Mouse (Mus musculus): ENCODE measurements around the gene Rapgef4.

Gene Rapgef4

GRCm38 (mm10) chr2:72287142-72287541 is 306.1 kb downstream of the Rapgef4 start:
- no peak for DNase-seq

- DNase-seq, result no peak
Observed at GRCm38 (mm10) chr2:72288932-72289534, 308.0 kb downstream of the Rapgef4 start.

DNA sequence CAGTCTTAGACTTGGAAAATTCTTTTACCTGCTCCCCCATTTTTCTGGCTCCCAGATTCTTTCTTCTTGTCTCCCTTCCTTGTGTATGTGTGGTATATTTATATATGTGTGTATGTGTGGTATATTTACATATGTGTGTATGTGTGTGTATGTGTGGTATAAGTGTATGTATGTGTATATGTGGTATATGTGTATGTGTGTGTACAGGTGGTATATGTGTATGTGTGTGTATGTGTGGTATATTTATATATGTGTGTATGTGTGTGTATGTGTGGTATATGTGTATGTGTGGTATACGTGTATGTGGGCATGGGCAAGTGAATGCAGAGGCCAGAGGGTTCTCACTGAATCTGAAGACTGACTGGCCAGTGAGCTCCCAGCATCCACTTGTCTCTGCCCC is 310.1 kb downstream of the Rapgef4 start:
- DNase-seq, result no peak

GRCm38 (mm10) chr2:72292573-72292972 is 311.5 kb downstream of the Rapgef4 start:
- no peak for DNase-seq

- no peak for DNase-seq
Observed at GRCm38 (mm10) chr2:72294994-72295393, 314.0 kb downstream of the Rapgef4 start.

DNA sequence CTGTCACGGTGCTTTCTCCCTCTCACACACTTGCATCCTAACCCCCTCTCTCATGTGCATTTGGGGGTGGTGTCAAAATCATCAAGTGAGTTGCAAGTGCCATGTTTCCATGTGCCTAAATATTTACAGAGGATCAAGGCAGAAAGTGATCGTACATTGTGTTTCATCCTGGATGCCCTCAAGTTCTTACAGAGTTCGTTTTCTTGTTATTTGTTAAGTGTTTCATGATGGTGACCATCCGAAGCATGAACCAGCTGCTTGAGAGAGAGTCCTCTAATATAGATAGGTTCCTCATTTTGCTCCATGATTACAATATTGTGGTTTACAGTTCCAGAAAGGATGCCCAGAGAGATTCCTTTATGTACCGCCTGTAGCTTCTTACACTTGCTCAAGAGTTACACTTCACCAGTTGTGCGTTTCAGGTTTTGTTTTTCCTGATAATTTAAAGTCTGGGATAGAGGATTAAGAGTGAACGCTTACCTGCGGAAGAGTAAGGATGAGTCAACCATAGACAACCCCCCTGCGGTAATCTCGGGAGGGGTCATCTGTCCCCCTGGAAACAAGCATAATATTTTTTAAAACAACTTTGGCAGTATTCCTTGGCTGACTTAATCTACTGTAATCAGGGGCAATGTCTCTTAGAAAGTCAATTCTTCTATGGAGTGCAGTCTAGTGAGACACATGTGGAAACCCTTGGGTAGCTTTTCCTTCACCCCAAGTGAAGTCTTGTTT is 316.1 kb downstream of the Rapgef4 start:
- DNase-seq, result no peak

DNA sequence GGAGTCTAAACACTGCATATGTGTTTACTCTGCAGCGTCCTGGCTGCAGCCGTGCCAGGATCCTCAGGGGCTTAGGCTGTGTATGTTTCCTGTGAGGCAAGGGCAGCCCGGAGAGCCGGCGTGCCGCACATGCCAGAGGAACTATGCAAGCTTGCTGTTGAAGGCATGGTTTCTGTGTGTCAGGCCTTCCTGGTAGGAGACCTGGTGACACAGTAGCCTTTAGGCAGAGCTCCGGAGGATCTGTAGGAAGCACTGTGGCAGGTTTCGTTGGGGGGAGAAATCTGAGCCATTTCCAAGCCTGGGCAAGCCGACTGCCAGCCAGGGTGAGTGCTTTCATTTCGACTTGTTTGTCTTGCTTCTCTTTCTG is 316.7 kb downstream of the Rapgef4 start:
- no peak for DNase-seq

DNA sequence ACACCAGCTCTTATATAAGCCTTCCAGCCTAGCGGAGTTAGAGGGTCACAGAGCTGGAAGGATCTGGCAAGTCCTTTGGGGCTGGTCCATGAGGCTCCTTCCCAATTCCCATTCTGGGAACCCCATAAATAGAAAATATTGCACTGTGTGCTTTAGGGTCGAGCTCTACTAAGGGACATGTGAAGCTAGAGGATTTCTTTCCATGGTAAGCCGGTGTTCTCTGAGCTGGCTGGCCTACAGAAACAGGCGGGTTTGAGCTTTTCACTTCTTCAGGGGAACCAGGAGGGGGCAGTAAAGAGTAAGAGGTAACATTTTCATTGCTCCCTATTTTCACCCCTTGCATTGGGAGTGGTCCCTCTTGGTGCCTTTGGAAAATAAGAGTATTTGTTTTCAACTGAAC is 317.4 kb downstream of the Rapgef4 start:
- DNase-seq, result no peak

- no peak for DNase-seq
Observed at GRCm38 (mm10) chr2:72301194-72301916, 320.3 kb downstream of the Rapgef4 start.

GRCm38 (mm10) chr2:72305738-72306137 is 324.7 kb downstream of the Rapgef4 start:
- DNase-seq, result no peak

Data from right cerebral cortex, postnatal 14 days (tissue).